Mouse (Mus musculus): ENCODE results near the gene Acnat2. TPM values are rescaled to one million over a fixed set of nuclear protein-coding genes. Genes with fewer than 3 reads are reported as not detected.
"Not testable (repeated sequence)": the region's sequence is repeated elsewhere in the genome, so short reads cannot be mapped to it uniquely, and the experiment has no call there.

The Acnat2 gene
- 0.30 and 0.76 TPM in 2 replicates for polyA plus RNA-seq (2015; fragmentation: Nextera tagmentation; extraction: Ambion mirVana)

DNA sequence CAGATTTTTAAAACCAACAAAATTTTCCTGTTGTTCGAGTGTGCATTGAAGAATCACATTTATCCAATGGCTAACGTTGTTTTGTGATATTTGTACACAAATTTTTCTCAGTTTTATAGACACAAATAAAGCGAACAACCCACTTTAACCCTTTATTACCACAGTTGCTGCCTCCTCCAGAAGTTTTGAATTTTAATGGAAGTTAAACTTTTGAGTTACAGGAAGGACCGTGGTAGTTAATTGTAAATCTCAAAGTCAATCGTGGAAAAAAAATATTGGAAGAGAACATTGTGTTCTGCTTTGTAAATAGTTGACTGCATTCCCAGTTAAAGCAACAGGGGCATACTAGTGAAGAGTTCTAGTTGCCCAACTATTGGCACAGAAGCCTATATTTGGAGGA, at the start of gene Acnat2:
Gene Acnat2 (minus strand): TSS at position 195 of the 400 bp plus-strand sequence.
- H3K4me3 ChIP-seq (replicated peaks); H3K27me3 ChIP-seq; H3K27ac ChIP-seq (replicated peaks); ATAC-seq (ENCODE audit: insufficient read depth); H3K9ac ChIP-seq; H3K36me3 ChIP-seq (replicated peaks); H3K4me1 ChIP-seq (replicated peaks); H3K9me3 ChIP-seq (replicated peaks); H3K4me2 ChIP-seq: not testable (repeated sequence)
- WGBS (ENCODE audit: insufficient replicate concordance), result 60% methylated on average over 5 of the region's 5 CpGs

DNA sequence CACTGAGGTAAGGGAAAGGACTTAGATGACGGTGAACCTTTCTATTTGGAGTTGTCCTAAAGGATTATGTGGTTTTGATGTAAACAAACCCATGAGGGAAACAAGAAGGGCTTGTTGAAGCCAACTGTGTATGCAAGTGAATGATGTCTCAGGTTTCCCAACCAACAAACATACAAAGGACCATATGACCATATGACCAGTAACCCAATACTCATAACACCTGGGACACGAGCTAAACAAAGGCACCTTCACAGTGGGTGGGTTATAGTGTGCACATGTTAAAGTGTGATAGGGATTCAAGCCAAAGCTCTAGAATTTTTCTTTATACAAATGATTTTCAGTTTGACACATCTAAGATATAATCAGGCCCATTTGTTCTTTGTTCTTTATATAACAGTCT, 48.2 kb upstream of the Acnat2 start:
- no peak overlapping the region for H3K9ac ChIP-seq
- peaks cover 17% of the 10 kb centered on the region for H3K4me1 ChIP-seq (replicated peaks)
- H3K4me2 ChIP-seq, result no peak overlapping the region
- no peak overlapping the region for H3K4me3 ChIP-seq (replicated peaks)
- no peaks in the 10 kb centered on the region for H3K36me3 ChIP-seq (replicated peaks)
- no peaks in the 10 kb centered on the region for H3K27me3 ChIP-seq
- H3K9me3 ChIP-seq (replicated peaks), result no peaks in the 10 kb centered on the region
- no peak for ATAC-seq (ENCODE audit: insufficient read depth)
- WGBS (ENCODE audit: insufficient replicate concordance), result 73% methylated on average over 2 of the region's 2 CpGs
- no peak overlapping the region for H3K27ac ChIP-seq (replicated peaks)

DNA sequence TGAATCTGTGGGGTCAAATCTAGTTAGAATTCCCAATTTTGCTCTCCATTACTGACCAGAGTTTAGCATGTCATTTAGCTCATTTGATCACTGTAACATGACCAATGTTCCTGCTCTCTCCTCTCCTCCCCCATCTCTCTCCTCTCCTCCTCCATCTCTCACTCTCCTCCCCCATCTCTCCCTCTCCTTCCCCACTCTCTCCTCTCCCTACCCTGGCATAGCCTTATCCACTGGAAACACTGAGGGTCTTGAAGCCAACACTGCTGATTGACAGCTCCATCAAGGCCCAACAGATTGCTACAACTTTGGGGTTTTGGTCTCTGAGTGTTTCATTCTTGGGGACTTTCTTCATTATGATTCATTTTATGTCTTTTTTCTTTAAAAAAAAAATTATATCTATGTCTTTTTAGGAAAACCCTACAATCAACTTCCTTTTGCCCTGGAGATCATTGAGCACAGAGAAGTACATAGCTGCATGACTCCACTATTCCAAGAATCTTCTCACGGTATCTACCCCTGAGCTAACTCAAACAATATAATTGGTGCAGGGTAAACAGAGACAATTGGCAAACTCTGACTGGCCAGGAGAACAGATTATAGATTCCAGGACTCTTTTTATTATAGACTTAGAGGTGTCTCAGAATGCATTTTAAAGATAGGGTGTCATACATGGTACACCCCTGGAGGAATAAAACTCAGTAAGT, 44.0 kb upstream of the Acnat2 start:
- Histone ChIP-seq H3K27me3 (no peaks in the 10 kb centered on the region), H3K4me1 (replicated peaks) (peaks cover 21% of the 10 kb centered on the region), H3K9me3 (replicated peaks) (no peaks in the 10 kb centered on the region), H3K4me3 (replicated peaks) (no peak overlapping the region), H3K4me2 (no peak overlapping the region), H3K9ac (no peak overlapping the region), H3K27ac (replicated peaks) (peak overlapping the region; percentile 73), H3K36me3 (replicated peaks) (no peaks in the 10 kb centered on the region)
- ATAC-seq (ENCODE audit: insufficient read depth), result 0 out of 2 replicates have a peak, but pooled peaks have one; percentile 42
- 47% methylated on average over 1 of the region's 1 CpGs for WGBS (ENCODE audit: insufficient replicate concordance)

DNA sequence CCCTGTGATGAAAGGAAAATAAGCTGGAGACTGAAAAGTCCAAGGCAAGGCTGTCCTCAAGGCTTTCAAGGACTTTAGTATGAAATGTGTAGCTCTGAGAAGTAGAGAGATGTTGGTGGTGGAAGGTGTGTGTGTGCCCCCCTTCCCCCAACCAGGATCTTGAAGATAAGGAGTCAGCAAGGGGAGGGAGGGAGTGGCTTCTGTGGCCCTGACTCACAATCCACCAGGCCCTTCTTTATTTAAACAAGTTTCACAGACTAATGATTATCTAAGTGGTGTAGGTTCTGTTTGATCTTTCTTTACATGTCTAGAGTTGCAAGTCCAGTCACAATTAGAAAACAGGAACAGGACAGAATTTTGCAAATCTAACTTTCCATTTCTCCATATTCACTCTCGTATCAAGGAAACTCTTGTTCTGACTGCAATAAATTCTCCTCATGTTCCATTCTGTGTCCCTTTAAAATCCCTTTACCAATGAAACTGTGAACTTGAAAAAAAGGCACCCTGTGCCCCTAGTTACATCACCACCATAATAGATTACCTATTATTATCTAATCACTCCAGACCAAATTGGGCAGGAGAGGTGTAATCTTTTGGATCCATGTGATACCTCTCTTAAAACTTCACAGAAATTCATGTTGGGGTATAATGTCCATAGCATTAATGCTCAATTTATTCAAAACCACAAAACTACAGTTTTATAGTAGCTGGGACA, 43.3 kb upstream of the Acnat2 start:
- H3K27me3 ChIP-seq; H3K9ac ChIP-seq; H3K4me2 ChIP-seq; H3K4me3 ChIP-seq (replicated peaks); H3K36me3 ChIP-seq (replicated peaks); H3K9me3 ChIP-seq (replicated peaks): not testable (repeated sequence)
- peak; percentile 77 for ATAC-seq (ENCODE audit: insufficient read depth)
- H3K4me1 ChIP-seq (replicated peaks), result peaks cover 21% of the 10 kb centered on the region
- 61% methylated on average over 1 of the region's 1 CpGs for WGBS (ENCODE audit: insufficient replicate concordance)
- H3K27ac ChIP-seq (replicated peaks), result peak overlapping the region; percentile 73

DNA sequence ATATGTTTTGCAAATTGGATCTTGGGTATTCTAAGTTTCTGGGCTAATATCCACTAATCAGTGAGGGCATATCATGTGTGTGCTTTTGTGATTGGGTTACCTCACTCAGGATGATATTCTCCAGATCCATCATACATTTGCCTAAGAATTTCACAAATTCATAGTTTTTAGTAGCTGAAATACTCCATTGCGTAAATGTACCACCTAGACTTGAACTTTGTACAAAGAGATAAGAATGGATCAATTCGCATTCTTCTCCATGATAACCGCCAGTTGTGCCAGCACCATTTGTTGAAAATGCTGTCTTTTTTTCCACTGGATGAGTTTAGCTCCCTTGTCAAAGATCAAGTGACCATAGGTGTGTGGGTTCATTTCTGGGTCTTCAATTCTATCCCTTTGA, 29.0 kb upstream of the Acnat2 start:
- H3K4me1 ChIP-seq (replicated peaks); H3K27ac ChIP-seq (replicated peaks); ATAC-seq (ENCODE audit: insufficient read depth); H3K9ac ChIP-seq; H3K27me3 ChIP-seq; H3K4me3 ChIP-seq (replicated peaks); H3K4me2 ChIP-seq; H3K36me3 ChIP-seq (replicated peaks); H3K9me3 ChIP-seq (replicated peaks): not testable (repeated sequence)
- 63% methylated on average over 3 of the region's 3 CpGs for WGBS (ENCODE audit: insufficient replicate concordance)

DNA sequence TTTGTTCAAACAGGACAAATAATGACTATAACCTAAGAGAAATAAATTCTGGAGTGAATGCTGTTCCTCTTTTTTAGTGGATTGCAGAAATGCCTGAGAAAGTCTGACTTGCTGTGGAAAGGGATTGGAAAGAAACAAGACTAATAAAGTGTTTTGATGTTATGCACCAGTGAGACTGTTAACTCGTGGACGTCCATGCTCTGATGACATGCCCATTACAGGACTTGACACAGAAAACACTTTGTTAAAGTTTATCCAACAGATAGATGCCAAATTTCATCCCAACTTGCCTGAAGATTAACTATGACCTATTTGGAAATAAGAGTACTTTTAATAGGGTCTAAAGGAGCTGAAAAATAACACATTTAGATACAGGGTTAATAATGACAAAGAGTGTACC, 2.2 kb upstream of the Acnat2 start:
- H3K36me3 ChIP-seq (replicated peaks); H3K9ac ChIP-seq; H3K27ac ChIP-seq (replicated peaks); H3K9me3 ChIP-seq (replicated peaks); H3K4me1 ChIP-seq (replicated peaks); ATAC-seq (ENCODE audit: insufficient read depth); H3K4me2 ChIP-seq; H3K4me3 ChIP-seq (replicated peaks); H3K27me3 ChIP-seq: not testable (repeated sequence)
- WGBS (ENCODE audit: insufficient replicate concordance), result 63% methylated on average over 2 of the region's 2 CpGs

DNA sequence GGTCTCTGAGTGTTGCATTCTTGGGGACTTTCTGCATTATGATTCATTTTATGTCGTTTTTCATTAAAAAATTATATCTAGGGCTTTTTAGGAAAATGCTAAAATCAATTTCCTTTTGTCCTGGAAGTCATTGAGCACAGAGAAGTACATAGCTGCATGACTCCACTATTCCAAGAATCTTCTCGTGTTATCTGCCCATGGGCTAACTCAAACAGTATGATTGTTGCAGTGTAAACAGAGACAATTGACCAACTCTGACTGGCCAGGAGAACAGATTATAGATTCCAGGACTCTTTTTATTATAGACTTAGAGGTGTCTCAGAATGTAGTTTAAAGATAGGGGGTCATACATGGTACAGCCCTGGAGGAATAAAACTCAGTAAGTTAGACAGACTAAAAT, 21.1 kb downstream of the Acnat2 start:
- H3K9ac ChIP-seq, result no peak overlapping the region
- no peaks in the 10 kb centered on the region for H3K27me3 ChIP-seq
- no peak overlapping the region for H3K4me3 ChIP-seq (replicated peaks)
- no peak overlapping the region for H3K27ac ChIP-seq (replicated peaks)
- no peak for ATAC-seq (ENCODE audit: insufficient read depth)
- no peaks in the 10 kb centered on the region for H3K9me3 ChIP-seq (replicated peaks)
- no peak overlapping the region for H3K4me2 ChIP-seq
- 34% methylated on average over 2 of the region's 2 CpGs for WGBS (ENCODE audit: insufficient replicate concordance)
- no peaks in the 10 kb centered on the region for H3K4me1 ChIP-seq (replicated peaks)
- H3K36me3 ChIP-seq (replicated peaks), result no peaks in the 10 kb centered on the region

DNA sequence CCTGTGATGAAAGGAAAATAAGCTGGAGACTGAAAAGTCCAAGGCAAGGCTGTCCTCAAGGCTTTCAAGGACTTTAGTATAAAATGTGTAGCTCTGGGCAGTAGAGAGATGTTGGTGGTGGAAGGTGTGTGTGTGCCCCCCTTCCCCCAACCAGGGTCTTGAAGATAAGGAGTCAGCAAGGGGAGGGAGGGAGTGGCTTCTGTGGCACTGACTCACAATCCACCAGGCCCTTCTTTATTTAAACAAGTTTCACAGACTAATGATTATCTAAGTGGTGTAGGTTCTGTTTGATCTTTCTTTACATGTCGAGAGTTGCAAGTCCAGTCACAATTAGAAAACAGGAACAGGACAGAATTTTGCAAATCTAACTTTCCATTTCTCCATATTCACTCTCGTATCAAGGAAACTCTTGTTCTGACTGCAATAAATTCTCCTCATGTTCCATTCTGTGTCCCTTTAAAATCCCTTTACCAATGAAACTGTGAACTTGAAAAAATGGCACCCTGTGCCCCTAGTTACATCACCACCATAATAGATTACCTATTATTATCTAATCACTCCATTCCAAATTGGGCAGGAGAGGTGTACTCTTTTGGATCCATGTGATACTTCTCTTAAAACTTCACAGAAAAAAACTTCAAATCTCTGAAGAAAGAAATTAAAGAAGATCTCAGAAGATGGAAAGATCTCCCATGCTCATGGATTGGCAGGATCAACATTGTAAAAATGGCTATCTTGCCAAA, 24.2 kb downstream of the Acnat2 start:
- not testable (repeated sequence) for ATAC-seq (ENCODE audit: insufficient read depth); H3K36me3 ChIP-seq (replicated peaks); H3K4me2 ChIP-seq; H3K9me3 ChIP-seq (replicated peaks); H3K4me3 ChIP-seq (replicated peaks); H3K9ac ChIP-seq; H3K27me3 ChIP-seq; H3K27ac ChIP-seq (replicated peaks); H3K4me1 ChIP-seq (replicated peaks)
- 40% methylated on average over 2 of the region's 2 CpGs for WGBS (ENCODE audit: insufficient replicate concordance)

DNA sequence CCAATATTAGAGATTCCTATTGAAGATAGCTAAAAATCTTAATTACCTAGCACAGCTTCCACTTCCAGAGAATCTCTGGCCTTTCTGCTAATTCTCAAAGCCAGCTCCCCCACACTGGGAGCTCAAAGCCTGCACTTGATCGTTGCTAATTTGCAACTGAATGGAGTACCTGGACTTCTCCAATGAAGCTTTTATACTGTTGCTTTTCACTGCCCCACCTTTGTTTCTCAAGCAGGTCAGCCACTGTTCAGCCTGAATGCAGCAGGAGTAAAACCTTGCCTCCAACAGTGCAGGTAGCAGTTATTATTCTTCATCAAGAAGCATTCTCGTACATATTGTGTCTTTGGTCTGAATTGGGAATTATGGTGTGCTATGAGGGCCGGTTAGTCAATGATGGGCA, 39.9 kb downstream of the Acnat2 start:
- not testable (repeated sequence) for H3K36me3 ChIP-seq (replicated peaks)
- 60% methylated on average over 3 of the region's 3 CpGs for WGBS (ENCODE audit: insufficient replicate concordance)

DNA sequence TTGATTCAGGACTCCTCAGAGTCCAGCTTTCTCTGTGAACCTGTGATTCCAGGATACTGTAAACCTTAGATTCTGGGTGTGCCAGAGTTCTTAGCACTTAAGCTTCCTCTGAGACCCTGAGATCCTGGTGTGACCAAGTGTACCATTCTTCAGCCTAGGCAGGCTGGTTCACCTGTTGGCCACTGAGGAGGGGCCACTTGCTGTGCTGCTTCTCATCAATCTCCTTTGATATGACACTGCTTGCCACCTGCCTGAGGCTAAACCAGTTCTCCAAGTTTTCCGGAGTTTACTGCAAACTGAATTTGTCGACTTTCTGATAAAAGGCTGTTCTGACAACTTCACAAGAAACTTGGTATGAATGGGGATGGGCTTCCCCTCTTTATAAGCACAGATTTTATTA, 50.9 kb downstream of the Acnat2 start:
- H3K4me2 ChIP-seq, result no peak overlapping the region
- H3K27ac ChIP-seq (replicated peaks), result no peak overlapping the region
- H3K9me3 ChIP-seq (replicated peaks), result no peaks in the 10 kb centered on the region
- H3K4me3 ChIP-seq (replicated peaks), result no peak overlapping the region
- H3K36me3 ChIP-seq (replicated peaks), result no peaks in the 10 kb centered on the region
- 55% methylated on average over 2 of the region's 2 CpGs for WGBS (ENCODE audit: insufficient replicate concordance)
- no peak for ATAC-seq (ENCODE audit: insufficient read depth)
- no peak overlapping the region for H3K9ac ChIP-seq
- no peaks in the 10 kb centered on the region for H3K4me1 ChIP-seq (replicated peaks)
- no peaks in the 10 kb centered on the region for H3K27me3 ChIP-seq

More for the DNA sequence above, 39.9 kb downstream of the Acnat2 start:
- not testable (repeated sequence) for ATAC-seq (ENCODE audit: insufficient read depth); H3K4me2 ChIP-seq; H3K9me3 ChIP-seq (replicated peaks); H3K4me1 ChIP-seq (replicated peaks); H3K27me3 ChIP-seq; H3K4me3 ChIP-seq (replicated peaks); H3K9ac ChIP-seq; H3K27ac ChIP-seq (replicated peaks)

DNA sequence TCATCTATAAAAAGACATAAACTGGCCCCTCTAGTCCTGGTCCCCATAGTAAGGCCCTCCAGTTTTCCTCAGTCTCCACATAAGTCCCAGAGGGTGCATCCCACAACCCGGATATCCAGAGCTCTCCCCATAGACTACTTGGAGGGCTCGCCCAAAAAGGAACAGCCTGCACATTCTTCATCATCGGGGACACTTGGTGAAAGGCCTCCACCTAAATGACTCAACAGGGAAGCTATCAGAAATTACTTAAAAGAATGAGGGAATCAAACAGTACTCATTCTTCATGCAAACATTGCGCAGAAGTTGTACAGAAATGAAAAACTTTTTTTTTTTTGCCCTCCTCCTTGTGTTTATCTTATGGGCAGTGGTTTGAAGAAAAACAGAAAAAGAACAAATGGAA, 57.5 kb downstream of the Acnat2 start:
- H3K27ac ChIP-seq (replicated peaks), result no peak overlapping the region
- H3K4me3 ChIP-seq (replicated peaks), result no peak overlapping the region
- no peak overlapping the region for H3K9ac ChIP-seq
- no peaks in the 10 kb centered on the region for H3K9me3 ChIP-seq (replicated peaks)
- H3K4me2 ChIP-seq, result no peak overlapping the region
- H3K36me3 ChIP-seq (replicated peaks), result no peaks in the 10 kb centered on the region
- WGBS (ENCODE audit: insufficient replicate concordance), result 59% methylated on average over 4 of the region's 4 CpGs
- ATAC-seq (ENCODE audit: insufficient read depth), result no peak
- no peaks in the 10 kb centered on the region for H3K27me3 ChIP-seq
- no peaks in the 10 kb centered on the region for H3K4me1 ChIP-seq (replicated peaks)

Measured in liver, embryonic 15.5 days (tissue).